Mouse (Mus musculus) heart, adult 9 months (tissue): ENCODE measurements at regions not wholly inside any gene's neighbourhood (a gene's known extent, or its start where the extent isn't known, plus 50 kb on each side); places are given as distances from the start of the nearest gene placed in this dataset.

Experiments
- DNase-seq, 2 experiments: peaks; one replicate each; pipeline ENCODE4 v3.0.0; 2022; ENCODE audit warnings: low spot score in 2 of 2

- DNase-seq = peak; percentile 32 to 35
These were observed 67.9 kb upstream of the Gm6993 start for GRCm38 (mm10) chr12:31172451-31173318.

- DNase-seq = no peak
These were observed 67.1 kb upstream of the Gm6993 start for GRCm38 (mm10) chr12:31173512-31173911.

- no peak for DNase-seq
These were observed 61.0 kb upstream of the Gm6993 start for GRCm38 (mm10) chr12:31179536-31179935.

- peak; percentile 62 to 69 for DNase-seq
These were observed 56.9 kb upstream of the Gm6993 start for GRCm38 (mm10) chr12:31183632-31184031.

GRCm38 (mm10) chr12:31184217-31184975, 56.2 kb upstream of the Gm6993 start:
- DNase-seq = peak; percentile 80 to 81

- DNase-seq = no peak
These were observed 55.2 kb upstream of the Gm6993 start for GRCm38 (mm10) chr12:31185177-31185932.

GRCm38 (mm10) chr12:31185933-31186845, 54.4 kb upstream of the Gm6993 start:
- peak in 1 of 2 experiments; percentile 30 for DNase-seq

GRCm38 (mm10) chr12:31188011-31188576, 52.5 kb upstream of the Gm6993 start:
- DNase-seq = no peak

- no peak for DNase-seq
These were observed 50.3 kb upstream of the Gm6993 start for GRCm38 (mm10) chr12:31190265-31190664.
